Mouse (Mus musculus): Measurements from ENCODE around the gene Il10. TPM values are rescaled to one million over a fixed set of nuclear protein-coding genes. Genes with fewer than 3 reads are reported as not detected.

The Il10 gene
- polyA plus RNA-seq, 1 experiment from 2014 or later = not detected

GRCm38 (mm10) chr1:131046607-131047006 lies 27.0 kb downstream of the Il10 start:
- no peaks in the 10 kb centered on the region for H3K27me3 ChIP-seq (replicated peaks; ENCODE audit: control insufficient read depth, insufficient read depth, low read length)
- no peak for TF ChIP-seq CTCF (IDR thresholded peaks at IDR 0.05; ENCODE audit: low read depth)
- H3K36me3 ChIP-seq (ENCODE audit: control insufficient read depth, insufficient read depth) = no peaks in the 10 kb centered on the region; the same call in 1 of the 2 replicates
- no peak overlapping the region for H3K4me3 ChIP-seq (ENCODE audit: low read depth, low read length)
- H3K9me3 ChIP-seq (ENCODE audit: control insufficient read depth) = no peaks in the 10 kb centered on the region
- no peak for ATAC-seq
- H3K27ac ChIP-seq (ENCODE audit: low read depth, low read length) = no peak overlapping the region
- H3K9ac ChIP-seq (ENCODE audit: low read depth, low read length) = no peak overlapping the region
- H3K4me2 ChIP-seq (replicated peaks; ENCODE audit: low read depth) = no peak overlapping the region
- WGBS = 90% methylated on average over 10 of the region's 10 CpGs
- H3K4me1 ChIP-seq (replicated peaks; ENCODE audit: control insufficient read depth, insufficient read depth, low read length) = peaks cover 9% of the 10 kb centered on the region

DNA sequence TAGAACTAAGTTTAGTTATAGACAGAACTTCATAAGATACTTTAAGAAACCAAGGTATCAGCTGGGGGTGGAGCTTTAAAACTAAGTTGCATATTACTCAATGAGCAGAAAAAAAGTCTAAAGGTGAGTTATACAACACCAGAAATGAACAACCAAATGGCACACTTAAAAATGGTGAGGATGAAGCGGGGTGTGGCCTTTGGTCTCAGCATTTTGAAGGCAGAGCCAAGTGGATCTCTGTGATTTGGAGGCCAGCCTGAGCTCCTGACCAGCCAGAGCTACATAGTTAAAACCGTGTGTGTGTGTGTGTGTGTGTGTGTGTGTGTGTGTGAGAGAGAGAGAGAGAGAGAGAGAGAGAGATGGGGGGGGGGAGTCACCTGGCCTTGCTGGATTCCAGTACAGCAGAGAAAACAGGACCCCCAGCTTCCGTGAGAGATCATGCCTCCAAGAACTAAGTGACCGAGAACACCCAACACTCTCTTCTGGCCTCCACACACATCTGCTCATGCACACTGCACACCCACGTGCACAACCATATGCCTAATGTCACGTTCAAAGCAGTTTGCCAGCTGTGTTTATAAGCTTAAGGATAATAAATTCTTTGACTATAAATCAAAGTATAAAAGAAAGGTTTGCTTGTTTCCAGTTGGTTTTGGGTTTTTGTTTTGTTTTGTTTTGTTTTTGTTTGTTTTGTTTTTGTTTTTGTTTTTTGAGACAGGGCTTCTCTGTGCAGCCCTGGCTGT lies 28.6 kb downstream of the Il10 start:
- H3K9ac ChIP-seq (ENCODE audit: low read depth, low read length) = no peak overlapping the region

DNA sequence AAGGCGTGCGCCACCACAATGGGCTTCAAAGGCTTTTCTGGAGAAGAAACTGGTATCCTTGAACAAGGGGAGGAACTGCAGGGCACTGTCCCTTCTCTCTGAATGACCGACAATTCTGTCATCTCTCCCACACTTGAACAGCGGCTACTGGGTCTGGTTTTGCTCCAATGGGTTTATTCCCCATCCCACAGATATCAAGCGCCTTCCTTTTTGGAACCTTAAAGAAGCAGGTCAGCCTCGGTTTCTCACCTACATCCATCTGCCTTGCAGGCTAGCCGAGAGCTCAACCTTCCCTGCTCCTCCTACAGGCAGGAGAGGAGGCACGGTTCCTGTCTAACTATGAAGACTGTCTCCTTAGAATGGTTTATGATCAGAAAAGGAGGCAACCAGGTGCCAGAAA lies 29.3 kb downstream of the Il10 start:
- 84% methylated on average over 8 of the region's 8 CpGs for WGBS
- H3K4me1 ChIP-seq (replicated peaks; ENCODE audit: control insufficient read depth, insufficient read depth, low read length) = peaks cover 9% of the 10 kb centered on the region
- no peak overlapping the region for H3K4me3 ChIP-seq (ENCODE audit: low read depth, low read length)
- no peak overlapping the region for H3K4me2 ChIP-seq (replicated peaks; ENCODE audit: low read depth)
- no peaks in the 10 kb centered on the region for H3K27me3 ChIP-seq (replicated peaks; ENCODE audit: control insufficient read depth, insufficient read depth, low read length)
- H3K27ac ChIP-seq (ENCODE audit: low read depth, low read length) = no peak overlapping the region
- H3K9ac ChIP-seq (ENCODE audit: low read depth, low read length) = no peak overlapping the region
- no peak for TF ChIP-seq CTCF (IDR thresholded peaks at IDR 0.05; ENCODE audit: low read depth)
- peaks cover 13% of the 10 kb centered on the region for H3K36me3 ChIP-seq (ENCODE audit: control insufficient read depth, insufficient read depth)
- ATAC-seq = no peak
- H3K9me3 ChIP-seq (ENCODE audit: control insufficient read depth) = no peaks in the 10 kb centered on the region

More for the DNA sequence above, 28.6 kb downstream of the Il10 start:
- no peaks in the 10 kb centered on the region for H3K9me3 ChIP-seq (ENCODE audit: control insufficient read depth)
- no peak for ATAC-seq
- H3K4me1 ChIP-seq (replicated peaks; ENCODE audit: control insufficient read depth, insufficient read depth, low read length) = peaks cover 9% of the 10 kb centered on the region
- peaks cover 9% of the 10 kb centered on the region; the same call in 1 of the 2 replicates for H3K36me3 ChIP-seq (ENCODE audit: control insufficient read depth, insufficient read depth)
- no peak for TF ChIP-seq CTCF (IDR thresholded peaks at IDR 0.05; ENCODE audit: low read depth)
- no peak overlapping the region for H3K27ac ChIP-seq (ENCODE audit: low read depth, low read length)
- WGBS = 69% methylated on average over 6 of the region's 6 CpGs
- no peak overlapping the region for H3K4me3 ChIP-seq (ENCODE audit: low read depth, low read length)
- H3K27me3 ChIP-seq (replicated peaks; ENCODE audit: control insufficient read depth, insufficient read depth, low read length) = no peaks in the 10 kb centered on the region
- no peak overlapping the region for H3K4me2 ChIP-seq (replicated peaks; ENCODE audit: low read depth)

DNA sequence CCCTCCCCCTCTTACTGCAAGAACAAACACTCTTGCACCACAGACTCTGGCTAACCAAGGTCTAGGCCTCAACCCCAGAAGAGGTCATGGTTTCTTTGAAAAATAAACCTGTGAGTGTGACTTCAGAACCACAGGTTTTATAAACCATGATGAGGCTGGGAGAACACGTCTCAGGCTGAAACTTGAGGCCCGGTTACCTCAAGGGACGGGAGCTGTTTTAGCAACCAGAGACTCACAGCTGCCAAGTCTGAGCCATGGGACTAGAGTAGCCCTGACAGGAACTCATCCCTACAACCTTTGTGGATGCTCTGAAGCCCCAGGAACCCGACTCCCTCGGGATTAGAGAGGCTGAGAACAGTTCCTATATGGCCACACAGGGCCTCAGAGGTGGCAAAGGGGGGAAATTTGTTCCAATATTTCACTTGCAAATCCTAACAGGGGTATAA lies 29.7 kb downstream of the Il10 start:
- peaks cover 9% of the 10 kb centered on the region for H3K4me1 ChIP-seq (replicated peaks; ENCODE audit: control insufficient read depth, insufficient read depth, low read length)
- no peak for ATAC-seq
- no peak overlapping the region for H3K4me3 ChIP-seq (ENCODE audit: low read depth, low read length)
- H3K27ac ChIP-seq (ENCODE audit: low read depth, low read length) = no peak overlapping the region
- H3K36me3 ChIP-seq (ENCODE audit: control insufficient read depth, insufficient read depth) = peaks cover 17% of the 10 kb centered on the region
- H3K9ac ChIP-seq (ENCODE audit: low read depth, low read length) = no peak overlapping the region
- WGBS = 78% methylated on average over 5 of the region's 5 CpGs
- no peak for TF ChIP-seq CTCF (IDR thresholded peaks at IDR 0.05; ENCODE audit: low read depth)
- no peak overlapping the region for H3K4me2 ChIP-seq (replicated peaks; ENCODE audit: low read depth)
- no peaks in the 10 kb centered on the region for H3K27me3 ChIP-seq (replicated peaks; ENCODE audit: control insufficient read depth, insufficient read depth, low read length)
- H3K9me3 ChIP-seq (ENCODE audit: control insufficient read depth) = no peaks in the 10 kb centered on the region

DNA sequence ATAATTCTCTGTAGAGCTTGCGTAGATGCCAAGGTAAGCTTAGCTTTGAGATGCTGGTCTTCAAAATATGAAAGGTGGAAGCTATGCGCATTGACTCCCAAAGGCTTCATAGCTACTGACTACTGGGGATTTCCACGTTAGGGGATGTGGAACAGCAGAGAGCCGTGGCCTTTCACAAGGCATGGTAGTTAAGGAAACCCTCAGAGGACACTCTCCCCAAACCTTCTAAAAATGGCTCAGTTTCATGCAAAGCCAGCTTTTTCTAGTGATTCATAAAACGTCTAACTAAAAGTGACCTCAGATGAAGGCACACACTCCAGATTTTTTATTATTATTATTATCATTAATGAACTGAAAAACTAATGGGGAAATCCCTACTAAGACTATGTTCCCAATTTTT lies 30.4 kb downstream of the Il10 start:
- Histone ChIP-seq H3K4me3 (ENCODE audit: low read depth, low read length) (no peak overlapping the region), H3K36me3 (ENCODE audit: control insufficient read depth, insufficient read depth) (peaks cover 24% of the 10 kb centered on the region), H3K27ac (ENCODE audit: low read depth, low read length) (no peak overlapping the region), H3K9ac (ENCODE audit: low read depth, low read length) (no peak overlapping the region), H3K4me2 (replicated peaks; ENCODE audit: low read depth) (no peak overlapping the region), H3K9me3 (ENCODE audit: control insufficient read depth) (no peaks in the 10 kb centered on the region), H3K27me3 (replicated peaks; ENCODE audit: control insufficient read depth, insufficient read depth, low read length) (no peaks in the 10 kb centered on the region), H3K4me1 (replicated peaks; ENCODE audit: control insufficient read depth, insufficient read depth, low read length) (peaks cover 9% of the 10 kb centered on the region)
- TF ChIP-seq CTCF (IDR thresholded peaks at IDR 0.05; ENCODE audit: low read depth) = no peak
- ATAC-seq = no peak
- 92% methylated on average over 5 of the region's 5 CpGs for WGBS

GRCm38 (mm10) chr1:131050617-131051016 lies 31.0 kb downstream of the Il10 start:
- H3K27ac ChIP-seq (ENCODE audit: low read depth, low read length) = no peak overlapping the region
- H3K27me3 ChIP-seq (replicated peaks; ENCODE audit: control insufficient read depth, insufficient read depth, low read length) = no peaks in the 10 kb centered on the region
- H3K36me3 ChIP-seq (ENCODE audit: control insufficient read depth, insufficient read depth) = peaks cover 30% of the 10 kb centered on the region
- no peaks in the 10 kb centered on the region for H3K9me3 ChIP-seq (ENCODE audit: control insufficient read depth)
- H3K4me1 ChIP-seq (replicated peaks; ENCODE audit: control insufficient read depth, insufficient read depth, low read length) = peaks cover 9% of the 10 kb centered on the region
- no peak overlapping the region for H3K9ac ChIP-seq (ENCODE audit: low read depth, low read length)
- ATAC-seq = no peak
- H3K4me2 ChIP-seq (replicated peaks; ENCODE audit: low read depth) = no peak overlapping the region
- no peak overlapping the region for H3K4me3 ChIP-seq (ENCODE audit: low read depth, low read length)
- TF ChIP-seq CTCF (IDR thresholded peaks at IDR 0.05; ENCODE audit: low read depth) = peak; percentile 27
- 83% methylated on average over 5 of the region's 5 CpGs for WGBS
